Mouse (Mus musculus) left cerebral cortex, adult 18-20 months (tissue): Measurements from ENCODE around the gene Grsf1. TPM values are rescaled to one million over a fixed set of nuclear protein-coding genes. Genes with fewer than 3 reads are reported as not detected.

Experiments
- DNase-seq, 2 experiments: peaks; one replicate each; pipeline ENCODE4 v3.0.0; 2021 to 2022; ENCODE audit warnings: low spot score in 2 of 2, mixed read lengths in 1 of 2
- total RNA-seq, 2 experiments: library from RNA; stranded (reverse); gene quantifications; 2 replicates each; pipeline ENCODE4 v1.2.3; 2021

Grsf1 gene
- total RNA-seq, 2 experiments from 2014 or later: 103 to 109 TPM

DNA sequence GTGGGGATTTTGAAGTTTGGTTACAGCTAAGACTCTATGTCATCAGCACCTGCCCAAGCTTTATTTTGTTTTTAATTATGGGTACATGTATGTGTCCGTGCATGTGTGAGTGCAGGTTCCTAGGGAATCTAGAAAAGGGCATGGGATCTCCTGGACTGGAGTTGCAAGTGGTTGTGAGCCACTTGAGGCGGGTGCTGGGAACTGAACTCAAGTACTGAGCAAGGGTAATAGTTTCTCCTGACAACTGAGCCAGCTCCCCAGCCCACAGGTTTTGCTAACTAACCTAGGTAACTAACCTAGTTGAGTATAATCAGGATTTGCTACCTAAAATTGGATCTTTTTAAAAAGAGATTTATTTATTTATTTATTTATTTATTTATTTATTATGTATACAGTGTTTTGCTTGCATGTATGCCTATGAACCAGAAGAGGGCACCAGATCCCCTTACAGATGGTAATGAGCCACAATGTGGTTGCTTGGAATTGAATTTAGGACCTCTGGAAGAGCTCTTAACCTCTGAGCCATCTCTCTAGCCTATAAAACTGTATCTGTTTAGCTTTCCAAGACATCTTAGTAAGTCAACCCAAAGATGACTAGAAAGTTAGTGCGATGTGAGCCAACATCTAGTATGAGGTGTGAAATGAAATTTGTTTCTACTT lies 13.4 kb upstream of the Grsf1 start:
- DNase-seq: no peak

- no peak for DNase-seq
These were observed 12.7 kb upstream of the Grsf1 start for GRCm38 (mm10) chr5:88688583-88689187.

- no peak for DNase-seq
These were observed 12.0 kb upstream of the Grsf1 start for GRCm38 (mm10) chr5:88687996-88688406.

DNA sequence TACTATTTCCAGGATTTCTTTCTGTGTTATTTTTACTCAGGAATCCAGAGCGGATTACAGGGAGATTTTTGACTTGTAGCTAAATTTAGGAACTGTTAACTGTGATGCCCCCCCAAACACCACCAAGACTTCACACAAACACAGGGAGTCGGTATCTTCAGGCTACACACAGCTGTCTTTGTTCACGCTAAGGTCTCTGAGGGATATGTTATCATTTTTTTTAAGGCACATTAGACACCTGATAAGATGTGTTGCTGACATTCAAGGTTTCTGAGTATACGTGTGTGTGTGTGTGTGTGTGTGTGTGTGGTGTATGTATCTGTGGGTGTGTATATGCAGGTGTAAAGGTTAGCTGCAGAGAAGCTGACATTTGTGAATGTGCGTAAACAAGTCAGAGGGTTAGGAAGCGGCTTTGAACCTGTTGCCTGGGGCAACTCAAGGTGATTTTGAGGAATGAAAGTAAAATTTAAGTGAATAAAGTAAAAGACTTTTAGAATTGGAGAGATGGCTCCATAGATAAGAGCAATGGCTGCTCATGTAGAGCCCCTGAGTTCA lies 9.9 kb upstream of the Grsf1 start:
- DNase-seq: no peak

GRCm38 (mm10) chr5:88685306-88685705 lies 9.3 kb upstream of the Grsf1 start:
- DNase-seq: no peak

- no peak for DNase-seq
These were observed 8.3 kb upstream of the Grsf1 start for GRCm38 (mm10) chr5:88684226-88684625.

DNA sequence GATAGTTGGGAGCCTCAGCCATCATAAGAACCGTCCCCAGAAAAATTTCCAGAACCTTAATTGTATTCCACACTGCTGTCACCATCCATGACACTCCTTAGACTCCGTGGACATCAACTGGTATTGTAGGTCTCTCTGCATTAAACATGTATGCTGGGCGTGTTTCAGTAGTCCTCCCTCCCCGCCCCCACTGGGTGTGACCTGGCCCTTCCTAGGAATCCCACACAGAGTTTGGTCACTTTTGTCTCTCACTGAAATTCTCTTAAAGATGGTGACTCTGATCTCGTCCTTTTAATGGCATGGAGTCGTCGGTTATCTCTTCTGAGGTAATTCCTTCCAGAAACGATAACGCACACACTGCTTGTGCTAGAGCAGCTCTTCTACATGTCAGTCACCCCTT lies 7.7 kb upstream of the Grsf1 start:
- no peak for DNase-seq

GRCm38 (mm10) chr5:88680567-88680966 lies 4.6 kb upstream of the Grsf1 start:
- DNase-seq: no peak

DNA sequence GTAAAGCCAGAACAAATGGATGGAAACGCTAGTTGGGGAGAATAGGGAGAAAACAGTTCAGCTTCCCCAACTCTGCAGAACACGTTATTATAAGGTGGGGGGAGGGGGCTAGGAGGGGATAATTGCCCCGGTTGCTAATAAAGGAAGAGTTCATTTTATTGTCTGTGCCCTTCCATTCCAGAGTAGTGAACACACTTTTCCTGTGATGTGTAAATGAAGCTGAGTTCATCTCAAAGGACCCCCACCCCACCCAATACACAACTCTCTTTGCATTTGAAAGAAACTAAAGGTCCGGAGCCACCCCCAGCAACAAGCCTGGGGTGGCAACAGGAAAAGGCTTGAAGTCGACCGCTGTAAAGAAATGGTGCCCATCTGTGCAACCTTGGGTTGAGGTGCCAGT lies 3.4 kb upstream of the Grsf1 start:
- no peak for DNase-seq

DNA sequence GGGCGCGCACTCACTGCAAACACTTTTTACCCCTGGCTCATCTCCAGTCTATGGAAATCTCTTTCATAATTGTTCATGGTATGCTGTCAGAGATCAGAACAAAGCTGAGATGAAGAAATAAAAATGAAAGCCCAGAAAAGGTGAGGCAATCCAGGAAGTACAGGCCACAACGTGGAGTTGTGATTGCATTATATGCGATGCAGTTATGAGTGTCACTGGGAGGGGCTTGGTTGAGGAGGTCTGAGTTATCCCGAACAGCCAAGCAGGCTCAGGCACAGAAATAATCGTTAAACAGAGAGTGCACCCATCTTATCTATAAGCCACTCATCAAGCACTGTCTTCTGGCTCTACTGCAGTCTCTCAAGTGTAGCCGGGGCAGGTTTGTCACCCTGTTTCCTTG lies 3.0 kb upstream of the Grsf1 start:
- no peak for DNase-seq

GRCm38 (mm10) chr5:88674703-88675442 lies 1.1 kb downstream of the Grsf1 start:
- peak in 1 of 2 experiments; percentile 24 for DNase-seq

- no peak for DNase-seq
These were observed 12.1 kb downstream of the Grsf1 start for GRCm38 (mm10) chr5:88663875-88664274.

DNA sequence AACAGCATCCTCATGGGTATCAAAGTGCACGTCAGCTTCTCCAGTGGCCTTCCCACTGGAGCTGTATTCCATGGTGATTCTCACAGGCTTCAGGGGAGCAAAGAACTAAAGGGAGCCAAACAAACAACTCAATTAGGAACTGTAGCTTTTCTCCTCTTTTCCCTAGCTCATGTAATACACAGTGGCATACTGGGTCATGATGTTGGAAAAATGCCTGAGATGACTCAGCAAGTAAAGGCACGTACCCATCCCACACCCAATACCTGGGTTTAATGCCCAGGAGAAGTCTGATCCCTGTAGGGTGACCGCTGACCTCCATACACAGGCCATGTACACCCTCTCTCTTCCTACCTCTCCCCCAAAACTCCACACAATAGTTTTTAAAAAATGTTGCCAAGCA lies 12.8 kb downstream of the Grsf1 start:
- no peak for DNase-seq

GRCm38 (mm10) chr5:88657868-88658267 lies 18.1 kb downstream of the Grsf1 start:
- DNase-seq: no peak

DNA sequence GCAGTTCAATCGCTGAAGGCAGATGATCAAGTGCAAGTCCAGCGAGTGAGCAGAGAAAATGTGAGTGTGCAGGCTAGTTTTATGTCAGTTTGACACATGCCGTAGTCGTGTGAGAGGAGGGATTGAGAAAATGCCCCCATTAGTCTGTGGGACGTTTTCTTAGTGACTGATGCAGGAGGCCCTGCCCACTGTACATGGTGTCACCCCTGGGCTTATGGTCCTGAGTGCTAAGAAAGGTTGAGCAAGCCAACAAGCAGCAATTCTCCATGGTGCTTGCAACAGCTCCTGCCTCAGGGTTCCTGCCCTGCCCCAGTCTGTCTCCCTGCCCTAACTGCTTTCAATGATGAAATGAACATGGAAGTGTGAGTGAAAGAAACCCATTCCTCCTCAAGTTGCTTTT lies 23.4 kb downstream of the Grsf1 start:
- DNase-seq: no peak

DNA sequence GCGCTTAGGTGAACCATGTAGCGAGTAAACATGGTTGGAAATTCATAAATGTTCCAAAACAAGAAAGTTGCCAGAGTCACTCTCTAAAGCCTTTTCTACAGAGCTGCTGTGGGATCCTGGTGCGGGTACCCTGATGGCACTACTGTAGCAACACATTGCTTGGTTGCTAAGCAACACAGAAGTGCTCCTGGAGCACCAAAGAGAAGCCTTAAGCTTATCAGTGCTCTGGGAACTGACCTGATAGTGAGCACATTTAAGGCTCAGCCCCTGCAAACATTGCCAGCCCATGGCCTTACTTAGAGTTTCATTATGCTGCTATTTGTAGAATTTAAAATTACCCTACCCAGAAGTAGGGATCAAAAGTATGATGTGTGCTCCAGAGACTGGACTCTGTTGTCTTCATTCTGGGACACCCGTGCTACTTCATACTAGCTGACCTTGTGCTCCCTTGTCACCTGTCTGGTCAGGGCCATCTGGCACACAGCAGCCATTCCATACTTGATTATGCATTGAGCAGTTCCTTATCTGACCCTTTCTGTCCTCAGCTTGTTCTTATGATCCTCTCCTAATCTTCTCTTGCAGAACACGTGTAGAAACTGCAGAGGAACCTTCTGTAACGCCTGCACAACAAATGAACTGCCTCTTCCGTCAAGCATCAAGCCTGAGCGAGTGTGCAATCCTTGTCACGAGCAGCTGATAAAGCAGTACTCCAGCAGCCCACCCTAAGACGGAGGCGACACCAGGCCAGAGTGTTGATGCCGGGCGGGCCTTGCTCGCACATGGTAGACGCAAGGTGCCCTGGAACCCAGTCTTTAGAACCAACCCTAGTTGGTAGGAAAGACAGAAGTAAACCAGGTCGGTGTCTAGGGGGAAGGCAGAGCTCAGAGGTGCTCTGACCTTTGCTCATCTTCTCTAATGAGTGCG lies 26.5 kb downstream of the Grsf1 start:
- no peak for DNase-seq

GRCm38 (mm10) chr5:88645405-88645804 lies 30.6 kb downstream of the Grsf1 start:
- no peak for DNase-seq

DNA sequence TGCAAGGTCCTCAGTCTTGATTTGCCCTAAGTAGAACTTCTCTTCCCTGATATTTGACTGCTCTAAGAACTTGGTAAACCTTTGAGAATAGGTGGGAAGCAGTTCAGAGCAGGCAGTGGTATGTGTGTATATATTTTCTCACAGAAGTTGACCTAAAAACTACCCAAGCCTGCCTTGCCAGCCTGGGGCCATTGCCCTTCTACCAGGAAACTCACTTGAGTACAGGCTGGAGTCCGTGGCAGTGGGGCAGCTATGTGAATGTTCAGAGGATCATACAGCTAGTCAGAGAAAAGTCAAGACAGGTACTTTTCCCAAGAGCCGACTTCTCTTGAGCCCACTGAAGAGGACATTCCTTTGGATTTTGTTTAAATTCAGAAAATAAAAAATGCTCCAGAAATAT lies 31.1 kb downstream of the Grsf1 start:
- DNase-seq: no peak

GRCm38 (mm10) chr5:88643491-88643890 lies 32.5 kb downstream of the Grsf1 start:
- DNase-seq: no peak

GRCm38 (mm10) chr5:88642786-88643185 lies 33.2 kb downstream of the Grsf1 start:
- DNase-seq: no peak

DNA sequence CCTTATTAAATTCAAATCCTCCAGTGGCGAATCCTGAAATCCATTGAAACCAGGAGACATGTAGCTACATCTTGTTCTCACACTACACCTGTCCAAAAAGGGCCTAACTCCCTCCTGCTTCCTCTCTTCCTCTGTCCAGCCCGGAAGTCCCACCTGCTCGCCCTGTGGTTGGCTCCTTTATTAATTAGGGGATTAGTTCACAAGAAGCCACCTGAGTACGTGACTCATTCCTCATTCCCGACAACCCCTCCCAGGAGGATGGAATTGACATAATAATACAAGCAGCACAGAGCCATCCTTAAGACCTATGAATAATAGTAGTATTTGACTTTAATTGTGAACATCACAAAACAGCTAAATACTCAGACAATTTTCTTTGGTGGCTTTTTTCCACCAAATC lies 41.9 kb downstream of the Grsf1 start:
- no peak for DNase-seq
